Mouse (Mus musculus): Measurements from ENCODE around the gene Tmbim6. TPM values are rescaled to one million over a fixed set of nuclear protein-coding genes. Genes with fewer than 3 reads are reported as not detected.

Gene Tmbim6
- polyA plus RNA-seq, 1 experiment: 479 TPM

DNA sequence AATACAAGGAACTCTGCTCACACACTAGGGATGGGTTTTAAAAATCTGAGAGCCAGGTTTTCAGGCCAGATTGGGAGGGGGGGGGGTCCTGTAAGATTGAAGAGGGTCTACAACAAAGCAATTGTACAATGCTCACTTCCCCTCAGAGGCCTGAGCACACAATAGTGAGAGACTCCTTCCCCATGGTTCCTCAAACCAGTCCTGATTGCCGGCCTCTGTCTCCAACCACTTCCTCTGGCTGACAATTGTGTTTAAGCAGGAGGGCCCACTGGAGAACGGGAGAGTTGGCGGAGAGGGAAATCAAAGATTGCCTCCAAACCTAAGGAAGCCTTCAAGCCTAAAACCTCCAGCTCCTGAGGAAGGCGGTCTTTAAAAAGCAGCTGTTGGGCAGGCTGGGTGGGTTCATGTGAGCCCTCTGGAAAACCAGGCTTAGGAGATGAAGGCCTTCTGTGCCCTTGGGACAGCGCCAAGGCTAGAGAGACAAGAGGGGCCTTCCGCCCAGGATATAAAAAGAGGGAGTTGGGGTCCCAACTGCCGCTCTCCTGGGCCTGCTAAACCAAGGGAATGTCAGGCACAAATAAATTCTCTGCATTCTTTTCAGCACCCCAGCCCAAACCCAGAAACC, 63.8 kb downstream of the Tmbim6 start:
- TF ChIP-seq CTCF (IDR thresholded peaks at IDR 0.05; ENCODE audit: borderline replicate concordance, insufficient read depth, low read length) (no peak), POLR2A (IDR thresholded peaks at IDR 0.05; ENCODE audit: low read depth, low read length) (no peak)
- Histone ChIP-seq H3K4me1 (ENCODE audit: control insufficient read depth, insufficient read depth, low read length) (no peaks in the 10 kb centered on the region), H3K4me3 (ENCODE audit: insufficient read depth, low read length) (peak overlapping the region; percentile 81), H3K27ac (ENCODE audit: insufficient read depth, low read length) (peak overlapping the region; percentile 42)

GRCm38 (mm10) chr15:99456963-99457605, 64.4 kb downstream of the Tmbim6 start:
- H3K27ac ChIP-seq (ENCODE audit: insufficient read depth, low read length): peak overlapping the region; percentile 42
- peak overlapping the region; percentile 81 for H3K4me3 ChIP-seq (ENCODE audit: insufficient read depth, low read length)
- H3K4me1 ChIP-seq (ENCODE audit: control insufficient read depth, insufficient read depth, low read length): no peaks in the 10 kb centered on the region
- TF ChIP-seq CTCF (IDR thresholded peaks at IDR 0.05; ENCODE audit: borderline replicate concordance, insufficient read depth, low read length) (no peak), POLR2A (IDR thresholded peaks at IDR 0.05; ENCODE audit: low read depth, low read length) (peak; percentile 50; the same call in 1 of the 2 replicates)

DNA sequence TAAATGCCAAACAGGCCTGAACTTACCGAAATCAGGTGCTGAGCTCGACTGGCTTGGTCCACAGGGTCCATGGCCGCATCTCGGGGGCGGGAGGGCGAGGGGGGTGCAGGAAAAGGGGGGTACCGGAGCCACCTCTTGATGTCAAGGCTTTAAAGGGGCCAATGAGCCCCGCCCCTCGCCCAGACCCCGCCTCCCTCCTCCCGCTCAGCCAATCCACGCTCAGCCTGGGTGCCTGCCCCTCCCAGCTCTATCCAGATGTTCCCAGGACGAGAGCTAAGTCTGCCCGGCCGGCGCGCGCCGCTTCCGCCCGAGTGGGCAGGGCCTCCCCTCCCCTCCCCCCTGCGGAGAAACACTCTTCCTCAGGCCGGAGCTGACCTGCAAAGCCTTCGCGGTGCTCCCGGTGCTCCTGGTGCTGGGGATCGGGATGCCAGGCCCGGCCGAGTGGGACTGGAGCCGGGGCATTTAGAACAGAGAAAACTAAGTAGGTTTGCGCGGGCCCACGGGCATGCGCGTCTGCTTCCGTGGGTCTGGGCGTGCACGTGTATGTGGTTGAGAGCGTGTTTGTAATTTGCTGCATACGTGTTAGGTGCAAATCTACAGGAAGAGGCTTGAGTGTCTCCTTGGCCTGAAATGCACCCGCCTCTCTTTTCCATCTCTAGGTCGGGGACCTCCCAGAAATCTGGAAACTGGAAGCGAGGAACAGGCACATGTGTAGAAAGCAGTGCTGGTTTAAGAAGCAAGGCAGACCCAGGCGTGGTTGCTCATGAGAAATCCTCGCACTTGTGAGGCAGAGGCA, 65.1 kb downstream of the Tmbim6 start, which contains the start of gene Nckap5l:
TSS of gene Nckap5l (minus strand) at position 143 of the 796 bp plus-strand sequence.
- peak within 1 kb of the TSS; percentile 82 for H3K4me3 ChIP-seq (ENCODE audit: insufficient read depth, low read length)
- H3K27ac ChIP-seq (ENCODE audit: insufficient read depth, low read length): peak within 1 kb of the TSS; percentile 55
- 0 out of 2 replicates have a peak, but pooled peaks cover 2% of the 10 kb centered on the region for H3K4me1 ChIP-seq (ENCODE audit: control insufficient read depth, insufficient read depth, low read length)
- no peak for TF ChIP-seq CTCF (IDR thresholded peaks at IDR 0.05; ENCODE audit: borderline replicate concordance, insufficient read depth, low read length)
- TF ChIP-seq POLR2A (IDR thresholded peaks at IDR 0.05; ENCODE audit: low read depth, low read length): peak; percentile 75

Other genes with a start within 250 kb of the Tmbim6 start
- gene Kcnh3, start 168.0 kb upstream of the Tmbim6 start, polyA plus RNA-seq (2011; ENCODE audit: insufficient read length, low read depth, missing spikeins): 0.40 TPM in 1 of 2 replicates, not detected in the other
- 24.7 and 37.2 TPM in 2 replicates for gene Mcrs1, start 140.9 kb upstream of the Tmbim6 start, polyA plus RNA-seq (2011; ENCODE audit: insufficient read length, low read depth, missing spikeins)
- gene Prpf40b, start 97.8 kb upstream of the Tmbim6 start, polyA plus RNA-seq (2011; ENCODE audit: insufficient read length, low read depth, missing spikeins): 24.4 and 25.7 TPM in 2 replicates
- gene Fam186b, start 97.0 kb upstream of the Tmbim6 start, polyA plus RNA-seq (2011; ENCODE audit: insufficient read length, low read depth, missing spikeins): not detected in 2 replicates
- gene Fmnl3, start 22.4 kb upstream of the Tmbim6 start, polyA plus RNA-seq (2011; ENCODE audit: insufficient read length, low read depth, missing spikeins): 49.5 and 51.2 TPM in 2 replicates
- gene Nckap5l, start 64.9 kb downstream of the Tmbim6 start, polyA plus RNA-seq (2011; ENCODE audit: insufficient read length, low read depth, missing spikeins): 11.6 and 18.6 TPM in 2 replicates
- gene Bcdin3d, start 81.8 kb downstream of the Tmbim6 start, polyA plus RNA-seq (2011; ENCODE audit: insufficient read length, low read depth, missing spikeins): 3.5 and 5.8 TPM in 2 replicates
- gene Faim2, start 135.3 kb downstream of the Tmbim6 start, polyA plus RNA-seq (2011; ENCODE audit: insufficient read length, low read depth, missing spikeins): 1.4 TPM in 1 of 2 replicates, not detected in the other
- gene Aqp2, start 186.2 kb downstream of the Tmbim6 start, polyA plus RNA-seq (2011; ENCODE audit: insufficient read length, low read depth, missing spikeins): not detected in 2 replicates
- 4.2 and 7.0 TPM in 2 replicates for gene Aqp5, start 197.9 kb downstream of the Tmbim6 start, polyA plus RNA-seq (2011; ENCODE audit: insufficient read length, low read depth, missing spikeins)
- not detected in 2 replicates for gene Aqp6, start 208.5 kb downstream of the Tmbim6 start, polyA plus RNA-seq (2011; ENCODE audit: insufficient read length, low read depth, missing spikeins)

All from embryonic fibroblast, embryonic 13.5 days (primary cell).